Mouse (Mus musculus) testis, postnatal 10 days (tissue): Measurements from ENCODE around the gene Igsf8.
"Not testable (repeated sequence)": the region's sequence is repeated elsewhere in the genome, so short reads cannot be mapped to it uniquely, and the experiment has no call there.

Experiments used
- DNase-seq: peaks from one replicate; pipeline ENCODE4 v3.0.0; 2021; ENCODE audit warnings: low spot score

The Igsf8 gene

DNA sequence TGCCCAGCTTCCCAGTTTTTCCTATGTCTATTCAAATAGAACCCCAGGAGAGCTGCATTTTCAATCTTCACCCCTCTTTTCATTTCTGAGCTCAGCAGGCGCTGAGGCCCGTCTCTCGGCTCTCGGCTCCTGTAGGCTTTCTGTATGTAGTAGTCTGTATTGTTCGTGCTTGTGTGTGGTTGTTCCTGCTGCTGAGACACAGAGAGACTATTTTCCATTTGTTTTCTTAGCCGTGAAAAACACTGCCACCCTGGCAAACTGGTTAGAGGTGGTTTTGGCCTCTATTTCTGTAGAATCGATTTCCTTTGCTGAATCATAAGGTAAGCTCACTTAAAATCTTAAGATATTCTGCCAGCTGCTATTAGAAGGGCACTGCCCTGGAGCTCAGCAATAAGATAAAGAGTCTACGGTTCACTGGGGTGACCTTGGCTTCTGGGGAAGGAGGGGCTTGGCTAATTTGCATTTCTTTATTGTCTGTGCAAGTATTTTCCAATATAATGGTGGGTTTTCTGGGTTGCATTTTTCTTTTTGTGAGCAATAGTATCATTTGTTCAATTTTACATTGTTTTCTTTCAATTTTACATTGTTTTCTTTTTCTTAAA lies at the start of gene Igsf8:
Igsf8 (plus strand) TSS at position 165 of the 602 bp plus-strand sequence.
- DNase-seq, result no peak

DNA sequence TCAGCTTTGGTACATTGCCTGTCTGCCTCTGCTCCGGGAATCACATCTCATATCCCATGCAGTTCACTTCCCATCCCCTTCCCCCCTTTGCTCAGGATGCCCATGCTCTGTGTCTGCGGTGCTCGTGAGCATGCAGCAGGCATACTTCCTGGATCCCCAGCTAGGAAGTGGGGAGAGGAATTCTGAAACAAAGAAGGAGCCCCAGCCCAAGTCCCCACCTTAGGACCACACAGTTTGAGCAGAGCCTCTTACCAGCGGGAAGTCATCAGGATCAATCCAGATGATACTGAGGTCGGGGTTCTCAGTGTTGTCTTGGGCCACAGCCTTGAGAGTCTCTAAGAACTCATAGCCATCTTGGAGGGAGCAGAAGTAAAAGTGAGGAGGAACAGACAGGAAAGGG lies 48.7 kb upstream of the Igsf8 start:
- peak; percentile 34 for DNase-seq

GRCm38 (mm10) chr1:172213771-172214170 lies 47.7 kb upstream of the Igsf8 start:
- DNase-seq, result peak; percentile 27

DNA sequence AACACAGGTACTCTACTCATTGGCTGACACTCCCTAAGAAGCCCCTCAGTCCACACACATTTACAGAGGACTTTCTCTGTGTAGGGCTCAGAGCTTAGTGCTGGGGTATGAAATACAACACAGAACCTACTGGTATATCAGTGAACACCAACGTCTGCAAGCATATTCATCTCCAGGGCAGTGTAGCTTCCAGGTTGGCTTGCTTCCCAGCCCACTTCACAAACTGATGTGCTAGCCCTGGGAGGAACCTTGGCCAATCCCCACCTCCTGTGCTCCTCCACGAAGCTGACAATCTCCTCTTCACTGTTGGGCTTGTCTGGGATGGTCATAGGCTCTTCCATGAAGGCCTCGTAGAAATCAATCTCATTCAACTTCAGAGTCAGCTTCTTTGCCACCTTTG lies 46.7 kb upstream of the Igsf8 start:
- DNase-seq, result no peak

- DNase-seq, result peak; percentile 96
These were observed 44.3 kb upstream of the Igsf8 start for GRCm38 (mm10) chr1:172217148-172217547.

- no peak for DNase-seq
These were observed 43.1 kb upstream of the Igsf8 start for GRCm38 (mm10) chr1:172218164-172218910.

GRCm38 (mm10) chr1:172219451-172220406 lies 41.7 kb upstream of the Igsf8 start, which contains the start of gene Casq1:
TSS of gene Casq1 (minus strand) at chr1:172219868.
- no peak for DNase-seq

GRCm38 (mm10) chr1:172220414-172220813 lies 41.0 kb upstream of the Igsf8 start:
- no peak for DNase-seq

DNA sequence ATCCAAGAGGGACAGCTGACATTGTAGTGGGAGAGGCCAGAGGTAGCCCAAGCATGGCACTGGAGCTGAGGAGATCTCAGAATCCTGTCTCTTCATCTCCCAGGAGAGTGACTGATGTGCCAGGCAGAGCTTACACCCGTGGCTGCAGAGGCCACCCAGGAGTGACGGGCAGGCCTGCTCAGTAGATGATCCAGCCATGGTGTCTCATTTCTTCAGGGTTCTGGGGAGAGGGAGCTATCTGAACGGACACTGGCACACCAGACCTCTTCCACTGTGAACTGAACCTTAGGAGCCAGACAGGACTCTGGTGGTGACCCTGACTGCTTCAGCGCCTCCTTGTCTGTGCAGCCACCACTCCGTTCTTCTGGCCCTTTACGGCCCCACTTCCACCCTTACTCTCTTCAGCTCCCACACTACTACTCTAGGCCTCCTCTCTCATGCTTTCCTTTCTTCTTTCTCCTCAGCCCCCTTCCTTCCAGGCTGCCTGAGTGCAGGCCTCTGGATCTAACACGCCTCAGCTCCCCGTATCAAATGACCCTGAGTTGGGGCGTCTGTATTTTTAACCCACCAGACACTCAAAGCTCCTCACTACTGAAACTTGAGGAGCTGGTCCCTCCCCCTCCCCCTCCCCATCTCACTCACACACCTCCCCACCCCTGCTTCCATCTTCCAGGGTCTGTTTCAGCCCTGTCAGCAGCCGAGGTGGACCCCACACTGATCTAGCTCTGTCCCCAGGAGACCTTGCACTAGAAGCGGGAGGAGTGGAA lies 40.0 kb upstream of the Igsf8 start:
- DNase-seq, result no peak

DNA sequence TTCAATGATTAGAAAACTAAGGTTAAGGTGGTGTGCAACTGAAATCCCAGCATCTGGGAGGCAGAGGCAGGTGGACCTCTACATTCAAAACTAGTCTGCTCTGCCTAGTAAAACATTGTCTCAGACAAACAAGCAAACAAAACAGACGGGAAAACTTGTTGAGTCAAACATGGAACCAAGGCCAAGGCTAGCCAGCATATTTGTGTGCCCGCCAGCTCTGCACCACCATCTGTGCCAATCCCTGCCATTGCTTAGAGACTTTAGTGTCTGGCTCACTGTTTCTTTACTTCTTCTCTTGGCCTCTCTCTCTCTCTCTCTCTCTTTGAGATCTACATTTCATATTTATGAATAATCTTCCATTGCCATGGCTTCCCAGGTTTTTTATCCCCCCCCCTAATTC lies 33.2 kb upstream of the Igsf8 start:
- DNase-seq, result no peak

- DNase-seq, result no peak
These were observed 32.2 kb upstream of the Igsf8 start for GRCm38 (mm10) chr1:172229215-172229614.

GRCm38 (mm10) chr1:172240945-172241708 lies 20.3 kb upstream of the Igsf8 start:
- DNase-seq, result no peak

GRCm38 (mm10) chr1:172242401-172242800 lies 19.0 kb upstream of the Igsf8 start:
- no peak for DNase-seq

GRCm38 (mm10) chr1:172243547-172244205 lies 17.8 kb upstream of the Igsf8 start:
- DNase-seq, result peak; percentile 64

DNA sequence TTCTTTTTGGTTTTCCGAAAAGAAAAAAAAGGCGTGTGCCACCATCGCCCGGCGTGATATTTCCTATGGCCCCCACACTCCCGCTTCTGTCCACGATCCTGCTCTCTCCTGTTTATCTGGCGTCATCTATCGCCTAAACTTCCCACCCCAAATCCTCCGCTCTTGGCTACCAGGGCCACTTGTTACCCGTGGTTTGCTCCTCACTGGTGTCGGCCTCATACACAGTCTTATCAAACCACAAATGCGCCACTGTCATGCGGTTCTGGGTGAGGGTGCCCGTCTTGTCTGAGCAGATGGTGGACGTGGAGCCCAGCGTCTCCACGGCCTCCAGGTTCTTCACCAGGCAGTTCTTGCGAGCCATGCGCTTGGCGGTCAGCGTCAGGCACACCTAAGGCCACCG lies 16.8 kb upstream of the Igsf8 start:
- DNase-seq, result not testable (repeated sequence)

GRCm38 (mm10) chr1:172247216-172247615 lies 14.2 kb upstream of the Igsf8 start:
- DNase-seq, result no peak

DNA sequence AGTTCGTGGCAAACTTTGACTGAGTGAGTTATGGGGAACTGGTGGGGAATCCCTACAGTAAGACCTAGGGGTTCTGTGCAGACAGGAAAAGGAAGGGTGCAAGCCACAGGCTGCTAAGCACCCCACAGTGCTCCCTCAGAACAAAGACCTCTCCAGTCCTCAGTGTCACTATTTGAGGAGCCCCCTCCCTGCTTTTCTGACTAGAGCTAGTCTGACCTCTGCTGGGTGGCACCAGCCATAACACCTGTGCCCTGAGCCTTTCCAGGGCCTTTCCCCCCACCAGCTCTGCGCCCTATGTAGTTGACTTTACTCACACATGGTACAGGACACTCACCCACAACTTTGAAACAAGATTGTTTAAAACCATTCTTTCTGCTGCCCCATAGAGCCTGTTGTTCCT lies 13.8 kb upstream of the Igsf8 start:
- no peak for DNase-seq

GRCm38 (mm10) chr1:172258314-172258713 lies 3.1 kb upstream of the Igsf8 start, which contains the start of gene Atp1a4:
TSS of gene Atp1a4 (minus strand) at chr1:172258414.
- no peak for DNase-seq

DNA sequence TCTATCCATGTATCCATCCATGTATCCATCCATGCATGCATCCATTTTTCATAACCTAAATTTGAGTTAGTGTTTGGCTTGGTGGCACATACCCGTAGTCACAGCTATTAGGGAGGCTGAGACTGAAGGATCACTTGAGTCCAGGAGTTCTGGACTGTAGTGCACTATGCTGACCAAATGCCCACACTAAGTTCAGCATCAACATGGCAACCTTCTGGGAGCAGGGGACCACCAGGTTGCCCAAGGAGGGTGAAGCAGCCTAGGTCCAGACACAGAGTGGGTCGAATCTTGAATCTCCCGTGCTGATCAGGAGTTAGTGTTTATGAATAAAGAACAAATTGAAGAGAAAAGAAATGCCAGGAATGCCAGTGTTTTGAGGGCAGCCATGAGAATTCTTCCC lies 9.8 kb downstream of the Igsf8 start:
- DNase-seq, result no peak

GRCm38 (mm10) chr1:172271765-172272164 lies 10.3 kb downstream of the Igsf8 start:
- no peak for DNase-seq
